Mouse (Mus musculus) intestine, postnatal 0 days (tissue): Measurements from ENCODE around the gene Slc35e4. TPM values are rescaled to one million over a fixed set of nuclear protein-coding genes. Genes with fewer than 3 reads are reported as not detected.
"Not testable (repeated sequence)": the region's sequence is repeated elsewhere in the genome, so short reads cannot be mapped to it uniquely, and the experiment has no call there.

Experiments
- ATAC-seq: fragments of 200-750 bp; cut with Nextera tagmentation; 2 replicates; pipeline ENCODE4 v1.8.0; 2017; ENCODE audit warnings: mild to moderate bottlenecking, moderate TSS enrichment, moderate library complexity
- H3K27ac ChIP-seq: fragments of 300-500 bp; sonication (generic); 2 replicates; pipeline ENCODE4 v1.5.1; 2014; ENCODE audit warnings: mild to moderate bottlenecking, low read depth, low read length, moderate library complexity
- H3K27me3 ChIP-seq: fragments of 300-500 bp; sonication (generic); replicated peaks from 2 replicates; pipeline ENCODE4 v1.6.1; 2014; ENCODE audit warnings: low read length, mixed read lengths; ENCODE audit not compliant: control insufficient read depth, insufficient read depth
- H3K36me3 ChIP-seq: fragments of 300-500 bp; sonication (generic); 2 replicates; pipeline ENCODE4 v1.6.1; 2014; ENCODE audit warnings: mild to moderate bottlenecking, moderate library complexity; ENCODE audit not compliant: control insufficient read depth, insufficient read depth
- H3K4me1 ChIP-seq: fragments of 300-500 bp; sonication (generic); replicated peaks from 2 replicates; pipeline ENCODE4 v1.6.1; 2014; ENCODE audit warnings: antibody characterized with exemption, low read length, mixed read lengths; ENCODE audit not compliant: control insufficient read depth, insufficient read depth
- H3K4me2 ChIP-seq: fragments of 300-500 bp; sonication (generic); replicated peaks from 2 replicates; pipeline ENCODE4 v1.6.1; 2014; ENCODE audit warnings: low read depth, mild to moderate bottlenecking, moderate library complexity
- H3K4me3 ChIP-seq: fragments of 300-500 bp; sonication (generic); 2 replicates; pipeline ENCODE4 v1.5.1; 2014; ENCODE audit warnings: low read depth, low read length
- H3K9ac ChIP-seq: fragments of 300-500 bp; sonication (generic); 2 replicates; pipeline ENCODE4 v1.6.1; 2014; ENCODE audit warnings: mild to moderate bottlenecking, low read depth, low read length
- H3K9me3 ChIP-seq: fragments of 300-500 bp; sonication (generic); 2 replicates; pipeline ENCODE4 v1.6.1; 2016; ENCODE audit warnings: mixed run types; ENCODE audit not compliant: control insufficient read depth
- CTCF ChIP-seq: sonication (generic); IDR thresholded peaks from 2 replicates; pipeline ENCODE4 v1.5.1; 2016; ENCODE audit warnings: low read depth, mild to moderate bottlenecking, control low read depth, antibody characterized with exemption, moderate library complexity
- WGBS: fragments of 180-500 bp; shearing (Covaris S2); extraction: QIAGEN DNeasy Blood & Tissue Kit; methylation state at CpG from one replicate; pipeline ENCODE4 v1.1.7; 2014; 5-methylcytosine and 5-hydroxymethylcytosine counted together
- polyA plus RNA-seq: library from polyadenylated mRNA; unstranded; fragments of >200 nt; fragmentation: Nextera tagmentation; extraction: Ambion mirVana; gene quantifications from 2 replicates; pipeline ENCODE4 v1.2.1, GENCODE M21; 2015

Slc35e4 gene
- polyA plus RNA-seq, 1 experiment from 2014 or later: 2.2 TPM

DNA sequence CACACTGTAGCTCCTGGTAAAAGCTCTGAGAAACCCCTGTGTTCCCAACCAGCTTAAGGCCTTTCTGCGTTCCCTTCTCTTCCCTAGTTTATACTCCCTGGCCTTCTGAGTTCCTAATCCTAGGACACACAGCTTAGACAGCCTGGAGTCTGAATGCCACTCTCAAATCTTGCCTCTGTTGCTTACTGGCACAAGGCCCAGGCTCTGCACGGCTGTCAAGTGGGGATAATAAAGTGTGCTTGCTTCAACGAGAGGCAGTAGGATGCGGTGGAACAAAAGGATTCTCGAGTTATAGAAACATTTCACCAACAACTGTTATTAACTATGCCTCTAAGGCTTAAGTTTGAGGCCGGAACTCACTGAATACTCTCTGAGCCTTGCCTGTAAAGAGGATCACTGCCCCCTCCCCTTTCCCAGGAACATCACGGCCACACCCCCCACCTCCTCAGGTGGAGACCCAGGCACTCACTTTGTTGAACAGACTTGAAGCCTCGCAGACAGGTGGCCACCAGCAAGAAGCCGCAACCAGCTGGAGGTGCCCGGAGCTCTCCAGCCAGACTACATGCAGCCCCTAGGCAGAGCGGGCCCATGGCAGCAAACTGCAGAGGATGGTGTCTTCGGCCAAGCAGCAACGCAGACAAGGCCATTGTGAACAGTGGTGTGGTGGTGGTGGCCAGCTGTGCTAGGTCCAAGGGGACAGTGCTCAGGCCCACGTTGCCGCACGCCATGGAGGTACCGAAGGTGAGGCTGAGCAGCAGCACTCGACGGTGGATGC, 2.2 kb downstream of the Slc35e4 start:
- Histone ChIP-seq H3K36me3 (peaks cover 6% of the 10 kb centered on the region), H3K9ac (peak overlapping the region; percentile 31; the same call in 1 of the 2 replicates), H3K27ac (no peak overlapping the region), H3K4me1 (peaks cover 15% of the 10 kb centered on the region; the same call in 1 of the 2 replicates), H3K4me3 (peak overlapping the region; percentile 52), H3K27me3 (peaks cover 13% of the 10 kb centered on the region; the same call in 1 of the 2 replicates), H3K4me2 (peak overlapping the region; percentile 81), H3K9me3 (no peaks in the 10 kb centered on the region)
- WGBS: 40% methylated on average over 19 of the region's 19 CpGs
- no peak for ATAC-seq
- no peak for TF ChIP-seq CTCF

GRCm38 (mm10) chr11:3911440-3911839, 3.0 kb downstream of the Slc35e4 start:
- 90% methylated on average over 6 of the region's 6 CpGs for whole genome bisulfite sequencing
- peaks cover 15% of the 10 kb centered on the region; the same call in 1 of the 2 replicates for H3K4me1 ChIP-seq
- H3K27me3 ChIP-seq: peaks cover 13% of the 10 kb centered on the region; the same call in 1 of the 2 replicates
- H3K4me3 ChIP-seq, H3K36me3 ChIP-seq, H3K9me3 ChIP-seq, H3K9ac ChIP-seq, H3K4me2 ChIP-seq, H3K27ac ChIP-seq, ATAC-seq: not testable (repeated sequence)

DNA sequence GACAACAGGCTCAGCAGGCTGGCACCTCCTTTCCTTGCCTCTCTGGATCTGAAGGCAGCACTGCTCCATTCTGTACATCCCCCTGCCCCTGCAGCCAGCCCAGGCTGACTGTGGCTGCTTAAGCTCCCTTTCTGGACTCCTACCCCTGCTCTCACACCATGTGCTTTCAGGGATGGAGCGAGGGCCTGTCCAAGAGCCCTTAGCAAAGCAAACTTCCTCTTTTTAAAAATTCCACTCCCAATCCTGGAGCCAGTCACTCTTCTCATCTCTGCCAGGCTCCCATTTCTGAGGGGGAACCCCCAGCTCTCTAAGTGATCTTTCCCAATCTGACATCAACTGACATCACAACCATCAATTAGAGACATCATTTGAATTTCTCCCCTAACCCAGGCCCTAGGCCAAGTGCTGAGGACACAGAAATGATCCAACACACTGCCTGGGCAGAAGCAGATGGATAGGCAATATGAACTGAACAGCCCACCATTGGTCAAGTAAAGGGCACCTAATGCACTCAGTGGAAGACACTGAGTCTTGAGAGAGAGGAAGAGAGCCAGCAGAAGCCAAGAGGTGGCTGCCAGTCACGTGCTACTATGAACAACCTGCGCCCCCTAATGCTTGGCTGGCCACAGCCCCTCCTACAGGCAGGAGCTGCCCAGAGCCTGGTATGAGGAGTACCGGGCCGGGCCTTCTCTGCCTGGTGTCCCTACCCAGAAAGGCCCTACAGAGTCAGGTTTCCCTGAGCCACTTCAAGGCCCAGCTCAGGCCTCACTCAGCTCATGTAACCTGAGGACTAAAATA, 3.8 kb downstream of the Slc35e4 start:
- no peaks in the 10 kb centered on the region for H3K36me3 ChIP-seq
- H3K27me3 ChIP-seq: peaks cover 13% of the 10 kb centered on the region; the same call in 1 of the 2 replicates
- H3K9ac ChIP-seq: no peak overlapping the region
- no peak overlapping the region; the same call in 1 of the 2 replicates for H3K4me2 ChIP-seq
- H3K4me3 ChIP-seq: no peak overlapping the region
- peaks cover 15% of the 10 kb centered on the region; the same call in 1 of the 2 replicates for H3K4me1 ChIP-seq
- ATAC-seq: no peak
- 77% methylated on average over 5 of the region's 5 CpGs for WGBS
- H3K27ac ChIP-seq: no peak overlapping the region
- peak; percentile 19; the same call in 1 of the 2 replicates for TF ChIP-seq CTCF
- no peaks in the 10 kb centered on the region for H3K9me3 ChIP-seq

DNA sequence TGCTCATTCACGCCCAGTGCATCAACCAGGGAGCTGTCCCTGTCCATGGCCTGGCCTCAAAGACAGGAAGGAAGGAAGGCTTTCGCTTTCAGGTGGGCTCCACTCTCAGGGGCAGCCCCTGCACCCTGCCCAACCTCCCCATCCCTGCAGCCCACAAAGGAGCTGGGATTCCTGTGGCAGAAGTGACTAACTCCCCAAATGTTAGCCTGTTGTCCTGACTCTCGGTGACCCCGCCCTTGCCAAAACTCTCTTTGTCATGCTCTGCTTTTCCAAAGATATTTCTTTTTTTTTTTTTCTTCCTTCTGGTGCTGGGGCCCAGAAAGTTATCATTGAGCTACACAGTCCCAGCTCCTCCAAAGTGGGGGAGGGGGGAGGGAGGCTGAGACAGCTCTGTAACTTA, 5.2 kb downstream of the Slc35e4 start:
- no peak for TF ChIP-seq CTCF
- WGBS: 95% methylated on average over 4 of the region's 4 CpGs
- peaks cover 13% of the 10 kb centered on the region; the same call in 1 of the 2 replicates for H3K27me3 ChIP-seq
- no peak overlapping the region for H3K27ac ChIP-seq
- peaks cover 11% of the 10 kb centered on the region; the same call in 1 of the 2 replicates for H3K4me1 ChIP-seq
- H3K36me3 ChIP-seq: no peaks in the 10 kb centered on the region
- H3K4me3 ChIP-seq: no peak overlapping the region
- H3K9me3 ChIP-seq: no peaks in the 10 kb centered on the region
- ATAC-seq: no peak
- H3K9ac ChIP-seq: no peak overlapping the region
- no peak overlapping the region for H3K4me2 ChIP-seq

DNA sequence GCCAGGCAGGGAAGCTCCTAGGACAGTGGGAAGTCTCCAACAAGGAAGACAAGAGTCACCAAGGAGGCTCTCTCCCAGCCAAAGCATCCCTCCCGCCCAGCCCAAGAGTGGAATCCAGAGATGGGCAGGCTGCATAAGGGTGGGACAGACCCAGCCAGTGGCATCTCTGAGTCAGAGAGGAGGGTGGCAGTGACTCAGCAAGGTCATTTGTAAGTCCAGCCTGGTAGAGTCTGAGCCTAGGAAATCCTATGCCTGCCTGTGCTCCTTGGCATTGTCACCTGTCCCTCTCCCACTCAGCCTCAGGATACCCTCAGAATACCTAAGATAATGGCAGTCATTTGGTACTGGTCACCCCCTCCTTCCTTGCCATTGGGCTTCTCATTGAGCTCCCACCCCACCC, 9.0 kb downstream of the Slc35e4 start:
- no peak for TF ChIP-seq CTCF
- no peaks in the 10 kb centered on the region for H3K36me3 ChIP-seq
- H3K4me2 ChIP-seq: no peak overlapping the region
- H3K4me3 ChIP-seq: no peak overlapping the region
- no peaks in the 10 kb centered on the region for H3K9me3 ChIP-seq
- ATAC-seq: no peak
- H3K9ac ChIP-seq: no peak overlapping the region
- no peaks in the 10 kb centered on the region for H3K4me1 ChIP-seq
- no peak overlapping the region for H3K27ac ChIP-seq
- WGBS: 77% methylated on average over 1 of the region's 1 CpGs
- no peaks in the 10 kb centered on the region for H3K27me3 ChIP-seq

- 67% methylated on average over 6 of the region's 6 CpGs for WGBS
- Histone ChIP-seq H3K27me3 (no peaks in the 10 kb centered on the region), H3K36me3 (no peaks in the 10 kb centered on the region), H3K4me1 (no peaks in the 10 kb centered on the region), H3K9ac (no peak overlapping the region), H3K9me3 (no peaks in the 10 kb centered on the region), H3K4me2 (no peak overlapping the region), H3K27ac (no peak overlapping the region), H3K4me3 (no peak overlapping the region)
- TF ChIP-seq CTCF: no peak
- ATAC-seq: no peak
These were observed 9.8 kb downstream of the Slc35e4 start for GRCm38 (mm10) chr11:3904673-3905072.
